Comparison of ENCODE assay signal across 8 mouse cellular contexts in the genomic region with DNA sequence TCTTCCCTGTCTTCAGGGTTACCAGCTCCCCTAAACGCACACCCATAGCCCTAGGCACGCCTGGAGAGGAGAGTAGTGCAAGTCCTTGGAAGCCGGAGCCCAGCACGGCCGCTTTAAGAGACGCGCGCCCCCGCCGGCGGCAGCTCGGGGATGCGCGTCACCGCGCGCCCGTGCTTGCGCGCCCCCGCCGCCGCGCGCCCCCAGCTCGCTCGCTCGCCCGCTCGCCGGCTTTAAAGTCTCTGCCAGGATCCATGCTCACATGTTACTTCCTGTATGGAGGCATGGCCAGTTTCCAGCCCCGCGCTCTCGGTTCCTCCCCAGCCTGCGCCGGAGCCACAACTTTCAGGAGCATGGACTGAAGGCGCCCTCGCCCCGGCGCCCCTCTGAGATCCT. TPM values are rescaled to one million over a fixed set of nuclear protein-coding genes. Genes with fewer than 3 reads are reported as not detected.
DNase-seq lines count a peak whose midpoint lies in the region; ATAC-seq lines count a peak whose summit lies in the region.

A gene (plus strand): TSS at position 260 of the 393 bp plus-strand sequence.

- peaks cover 8% of the 10 kb centered on the region; the same call in 1 of the 2 replicates for H3K27me3 ChIP-seq in hindbrain, embryonic 10.5 days (ENCODE audit: insufficient read depth, poor library complexity, severe bottlenecking)

- peaks cover 34% of the 10 kb centered on the region for H3K4me1 ChIP-seq in hindbrain, embryonic 10.5 days (replicated peaks)

- peak within 1 kb of the TSS; percentile 85 for H3K4me3 ChIP-seq in hindbrain, embryonic 10.5 days

- H3K9me3 ChIP-seq in hindbrain, embryonic 10.5 days: no peaks in the 10 kb centered on the region

- DNase-seq in adrenal gland, adult (ENCODE audit: inconsistent age in 2 of 2, low spot score in 1 of 2): peak; percentile 90 to 97
- DNase-seq in cerebellum, postnatal 25 days: peak; percentile 90 to 93
- peak; percentile 70 to 75 for DNase-seq in frontal cortex, postnatal 25 days (ENCODE audit: low spot score in 2 of 2)
- DNase-seq in hindbrain, embryonic 10.5 days (ENCODE audit: low spot score): peak; percentile 89
- peak; percentile 65 for DNase-seq in layer of hippocampus, adult 9-10 months (ENCODE audit: low spot score)
- DNase-seq in lung, adult 18-20 months: peak; percentile 88
- peak; percentile 82 for DNase-seq in ovary, postnatal 14 days (ENCODE audit: low spot score)

- H3K27ac ChIP-seq in hindbrain, embryonic 10.5 days: peak within 1 kb of the TSS; percentile 96

- under 1% methylated on average over 40 of the region's 40 CpGs for WGBS in hindbrain, embryonic 10.5 days

- H3K36me3 ChIP-seq in hindbrain, embryonic 10.5 days: 0 out of 2 replicates have a peak, but pooled peaks cover under 1% of the 10 kb centered on the region

- ATAC-seq in megakaryocyte-erythroid progenitor cell, adult 5-6 weeks (replicated peaks; ENCODE audit: low FRiP score, low TSS enrichment, poor library complexity, severe bottlenecking): no peak

RNA-seq across cellular contexts. Expression of the gene that starts here (rescaled TPM):
- polyA plus RNA-seq in hindbrain, embryonic 10.5 days (2016; fragmentation: Nextera tagmentation; extraction: Ambion mirVana): 37.5 and 48.9 TPM in 2 replicates
- not detected in 2 replicates for total RNA-seq in megakaryocyte-erythroid progenitor cell, adult 5-6 weeks (2014; fragmentation: Nextera tagmentation)
- not detected in 2 replicates for total RNA-seq in megakaryocyte-erythroid progenitor cell, adult 5-6 weeks (2017)
